Mouse (Mus musculus) neutrophil, adult 83 days (primary cell): Measurements from ENCODE around the gene Rdh16. TPM values are rescaled to one million over a fixed set of nuclear protein-coding genes. Genes with fewer than 3 reads are reported as not detected.

ENCODE experiments used
- total RNA-seq, 2 experiments: library from RNA; stranded (reverse); gene quantifications; one replicate each; pipeline ENCODE4 v1.2.4; 2023

The Rdh16 gene
- total RNA-seq: under 1 TPM in 1 of 2 experiments, not detected in 1; 0.20 TPM

GRCm38 (mm10) chr10:127800891-127801290, at the start of gene Rdh16:
TSS of gene Rdh16 (plus strand) at chr10:127801152.

GRCm38 (mm10) chr10:127751548-127751947, 49.4 kb upstream of the Rdh16 start, which contains the start of gene Gpr182:
TSS of gene Gpr182 (minus strand) at chr10:127751732.

GRCm38 (mm10) chr10:127759181-127760110, 41.5 kb upstream of the Rdh16 start, which contains the start of the genes Rdh1 and Rdh16f1:
TSS of gene Rdh1 (plus strand) at chr10:127759721.
TSS of gene Rdh16f1 (plus strand) at chr10:127759787.

GRCm38 (mm10) chr10:127776011-127776410, 24.9 kb upstream of the Rdh16 start, which contains the start of gene Rdh9:
TSS of gene Rdh9 (plus strand) at chr10:127776386.

GRCm38 (mm10) chr10:127849628-127850027, 48.7 kb downstream of the Rdh16 start, which contains the start of gene Rdh19:
TSS of gene Rdh19 (plus strand) at chr10:127849928.

GRCm38 (mm10) chr10:127866232-127866631, 65.3 kb downstream of the Rdh16 start, which contains the start of gene Rdh16f2:
TSS of gene Rdh16f2 (plus strand) at chr10:127866474.

GRCm38 (mm10) chr10:127888605-127889004, 87.7 kb downstream of the Rdh16 start, which contains the start of gene Rdh7:
TSS of gene Rdh7 (minus strand) at chr10:127888817.

Other genes with a start within 250 kb of the Rdh16 start
- gene Lrp1, start 180.0 kb upstream of the Rdh16 start, total RNA-seq: 100 to 1,000 TPM in 1 of 2 experiments, 10 to 100 TPM in 1; 95.8 to 102 TPM
- 100 to 1,000 TPM; 185 to 200 TPM for gene Stat6, start 158.2 kb upstream of the Rdh16 start, total RNA-seq
- gene Nemp1, start 134.3 kb upstream of the Rdh16 start, total RNA-seq: 10 to 100 TPM; 13.0 to 13.2 TPM
- 1 to 10 TPM; 1.2 to 1.5 TPM for gene Nab2, start 132.6 kb upstream of the Rdh16 start, total RNA-seq
- gene Myo1a, start 96.0 kb upstream of the Rdh16 start, total RNA-seq: under 1 TPM; 0.51 to 0.94 TPM
- 1 to 10 TPM; 2.0 to 5.6 TPM for gene Tac2, start 76.7 kb upstream of the Rdh16 start, total RNA-seq
- gene Zbtb39, start 61.6 kb upstream of the Rdh16 start, total RNA-seq: 10 to 100 TPM; 14.4 to 17.2 TPM
- gene Gpr182, start 49.4 kb upstream of the Rdh16 start, total RNA-seq: under 1 TPM in 1 of 2 experiments, not detected in 1; 0.22 TPM
- under 1 TPM; 0.20 to 0.33 TPM for gene Rdh1, start 41.4 kb upstream of the Rdh16 start, total RNA-seq
- under 1 TPM in 1 of 2 experiments, not detected in 1; 0.20 TPM for gene Rdh16f1, start 41.4 kb upstream of the Rdh16 start, total RNA-seq
- gene Rdh9, start 24.8 kb upstream of the Rdh16 start, total RNA-seq: under 1 TPM in 1 of 2 experiments, not detected in 1; 0.49 TPM
- gene Rdh19, start 48.8 kb downstream of the Rdh16 start, total RNA-seq: not detected
- gene Rdh16f2, start 65.3 kb downstream of the Rdh16 start, total RNA-seq: not detected
- gene Rdh7, start 87.7 kb downstream of the Rdh16 start, total RNA-seq: not detected
- gene Sdr9c7, start 97.4 kb downstream of the Rdh16 start, total RNA-seq: not detected
- gene Hsd17b6, start 206.5 kb downstream of the Rdh16 start, total RNA-seq: not detected
- 10 to 100 TPM; 21.7 to 35.1 TPM for gene Prim1, start 214.0 kb downstream of the Rdh16 start, total RNA-seq
- 100 to 1,000 TPM; 347 to 352 TPM for gene Naca, start 234.4 kb downstream of the Rdh16 start, total RNA-seq